Mouse (Mus musculus): ENCODE measurements around the gene Fbxw9.

- no peak for TF ChIP-seq RAD21 (IDR thresholded peaks at IDR 0.05; ENCODE audit: low read depth, low read length)
- TF ChIP-seq GABPA (IDR thresholded peaks at IDR 0.05; ENCODE audit: low read depth, low read length), result no peak
- TF ChIP-seq CTCF (IDR thresholded peaks at IDR 0.05 in 2 of 3, conservative IDR thresholded peaks at IDR 0.05 in 1 of 3; ENCODE audit: control insufficient read depth in 1 of 3, insufficient read depth in 1 of 3, low read depth in 2 of 3, low read length in 3 of 3, poor library complexity in 1 of 3, severe bottlenecking in 1 of 3), result no peak
- TF ChIP-seq EP300 (IDR thresholded peaks at IDR 0.05; ENCODE audit: low read depth in 1 of 2, low read length in 2 of 2), result no peak
- no peak for TF ChIP-seq ZNF384 (IDR thresholded peaks at IDR 0.05; ENCODE audit: low read depth, low read length)
- no peak for TF ChIP-seq POLR2A (IDR thresholded peaks at IDR 0.05; ENCODE audit: control insufficient read depth in 1 of 2, insufficient read depth in 1 of 2, low read depth in 1 of 2, low read length in 2 of 2, poor library complexity in 1 of 2)
- no peak for TF ChIP-seq ZKSCAN1 (IDR thresholded peaks at IDR 0.05; ENCODE audit: low read depth, low read length)
- no peak for TF ChIP-seq CHD1 (IDR thresholded peaks at IDR 0.05; ENCODE audit: low read depth, low read length)
- no peak for TF ChIP-seq USF1 (IDR thresholded peaks at IDR 0.05; ENCODE audit: low read depth, low read length)
- no peak for TF ChIP-seq GATA1 (IDR thresholded peaks at IDR 0.05; ENCODE audit: low read depth, low read length)
- TF ChIP-seq RCOR1 (IDR thresholded peaks at IDR 0.05; ENCODE audit: low read depth, low read length), result no peak
These were observed 55.6 kb downstream of the Fbxw9 start for GRCm38 (mm10) chr8:85115501-85115900.
